Mouse (Mus musculus) forebrain, embryonic 14.5 days (tissue): ENCODE data around the gene Svop. TPM values are rescaled to one million over a fixed set of nuclear protein-coding genes. Genes with fewer than 3 reads are reported as not detected.
A peak's percentile ranks its signal among the peaks of the same experiment; 100 is the strongest.

Source experiments
- ATAC-seq: fragments of 200-750 bp; cut with Nextera tagmentation; 2 replicates; pipeline ENCODE4 v1.8.0; 2017; ENCODE audit warnings: mild to moderate bottlenecking, moderate library complexity
- DNase-seq: peaks from one replicate; pipeline ENCODE4 v3.0.0-alpha.2; 2015; ENCODE audit warnings: low spot score
- H3K27ac ChIP-seq: fragments of 300-500 bp; sonication (generic); 2 replicates; pipeline ENCODE4 v1.5.1; 2014; ENCODE audit warnings: low read depth, mild to moderate bottlenecking, control low read depth, low read length, moderate library complexity
- H3K27me3 ChIP-seq: fragments of 300-500 bp; sonication (generic); replicated peaks from 2 replicates; pipeline ENCODE4 v1.6.1; 2014; ENCODE audit warnings: low read length, control low read depth, mixed read lengths; ENCODE audit not compliant: control insufficient read depth, insufficient read depth
- H3K36me3 ChIP-seq: fragments of 300-500 bp; sonication (generic); 2 replicates; pipeline ENCODE4 v1.6.1; 2014; ENCODE audit warnings: low read length, control low read depth; ENCODE audit not compliant: control insufficient read depth, insufficient read depth
- H3K4me1 ChIP-seq: fragments of 300-500 bp; sonication (generic); 2 replicates; pipeline ENCODE4 v1.6.1; 2014; ENCODE audit warnings: antibody characterized with exemption, low read length, control low read depth; ENCODE audit not compliant: control insufficient read depth, insufficient read depth
- H3K4me2 ChIP-seq: fragments of 300-500 bp; sonication (generic); 2 replicates; pipeline ENCODE4 v1.6.1; 2014; ENCODE audit warnings: mild to moderate bottlenecking, control low read depth, low read length
- H3K4me3 ChIP-seq: fragments of 300-500 bp; sonication (generic); 2 replicates; pipeline ENCODE4 v1.5.1; 2014; ENCODE audit warnings: low read depth, low read length, control low read depth
- H3K9ac ChIP-seq: fragments of 300-500 bp; sonication (generic); 2 replicates; pipeline ENCODE4 v1.6.1; 2014; ENCODE audit warnings: mild to moderate bottlenecking, low read length, control low read depth, moderate library complexity
- H3K9me3 ChIP-seq: fragments of 300-500 bp; sonication (generic); replicated peaks from 2 replicates; pipeline ENCODE4 v1.6.1; 2016; ENCODE audit warnings: low read length, control low read depth, mixed read lengths; ENCODE audit not compliant: control insufficient read depth
- WGBS: fragments of 180-500 bp; shearing (Covaris S2); extraction: QIAGEN DNeasy Blood & Tissue Kit; methylation state at CpG from one replicate; pipeline ENCODE4 v1.1.7; 2014; 5-methylcytosine and 5-hydroxymethylcytosine counted together
- polyA plus RNA-seq: library from polyadenylated mRNA; unstranded; fragments of >200 nt; fragmentation: Nextera tagmentation; extraction: Ambion mirVana; gene quantifications from 2 replicates; pipeline ENCODE4 v1.2.1, GENCODE M21; 2014

The Svop gene
- polyA plus RNA-seq, 1 experiment from 2014 or later, result 60.5 TPM

GRCm38 (mm10) chr5:114004573-114004972 is 86.8 kb downstream of the Svop start:
- Histone ChIP-seq H3K4me3 (no peak overlapping the region), H3K9ac (no peak overlapping the region), H3K4me2 (no peak overlapping the region), H3K9me3 (no peaks in the 10 kb centered on the region), H3K27me3 (no peaks in the 10 kb centered on the region), H3K27ac (no peak overlapping the region), H3K4me1 (no peaks in the 10 kb centered on the region), H3K36me3 (no peaks in the 10 kb centered on the region)
- DNase-seq (no peak), ATAC-seq (no peak)
- 84% methylated on average over 11 of the region's 11 CpGs for whole genome bisulfite sequencing

- Histone ChIP-seq H3K9ac (no peak within 1 kb of the TSS), H3K9me3 (no peaks in the 10 kb centered on the region), H3K4me1 (no peaks in the 10 kb centered on the region), H3K27me3 (no peaks in the 10 kb centered on the region), H3K27ac (no peak within 1 kb of the TSS), H3K36me3 (no peaks in the 10 kb centered on the region), H3K4me3 (no peak within 1 kb of the TSS), H3K4me2 (no peak within 1 kb of the TSS)
- ATAC-seq, result no peak
- WGBS, result 66% methylated on average over 4 of the region's 5 CpGs
- no peak for DNase-seq
Observed at GRCm38 (mm10) chr5:114003542-114003941, 87.8 kb downstream of the Svop start, which contains the start of gene Dao. Gene Dao, plus strand, starts transcription at chr5:114003703.

DNA sequence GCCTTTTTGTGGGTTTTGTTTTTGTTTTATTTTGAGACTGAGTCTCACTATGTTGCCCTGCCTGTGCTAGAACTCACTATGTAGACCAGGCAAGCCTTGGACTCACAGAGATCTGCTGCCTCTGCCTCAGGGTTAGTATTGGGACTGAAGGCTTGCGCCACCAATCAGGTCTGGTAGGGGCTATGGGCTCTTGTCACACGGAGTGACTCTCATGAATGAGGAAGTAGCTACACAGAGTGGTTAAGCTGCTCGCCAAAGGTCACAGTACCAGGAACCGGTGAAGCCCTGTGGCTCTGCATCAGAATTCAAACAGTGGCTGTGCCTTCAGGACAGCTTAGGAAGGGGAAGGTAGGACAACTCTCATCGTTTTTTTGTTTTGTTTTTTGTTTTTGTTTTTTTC is 92.0 kb downstream of the Svop start:
- DNase-seq, result no peak
- no peaks in the 10 kb centered on the region for H3K27me3 ChIP-seq
- no peak overlapping the region for H3K9ac ChIP-seq
- no peaks in the 10 kb centered on the region for H3K9me3 ChIP-seq
- H3K27ac ChIP-seq, result no peak overlapping the region
- no peak overlapping the region for H3K4me3 ChIP-seq
- no peaks in the 10 kb centered on the region for H3K36me3 ChIP-seq
- WGBS, result 68% methylated on average over 5 of the region's 5 CpGs
- H3K4me1 ChIP-seq, result peaks cover under 1% of the 10 kb centered on the region; the same call in 1 of the 2 replicates
- no peak overlapping the region for H3K4me2 ChIP-seq
- ATAC-seq, result no peak

GRCm38 (mm10) chr5:113996458-113996857 is 94.9 kb downstream of the Svop start:
- DNase-seq (no peak), ATAC-seq (no peak)
- no peak overlapping the region for H3K4me2 ChIP-seq
- WGBS, result 44% methylated on average over 2 of the region's 2 CpGs
- peaks cover 17% of the 10 kb centered on the region for H3K4me1 ChIP-seq
- no peak overlapping the region for H3K27ac ChIP-seq
- H3K9me3 ChIP-seq, result no peaks in the 10 kb centered on the region
- no peaks in the 10 kb centered on the region for H3K27me3 ChIP-seq
- H3K4me3 ChIP-seq, result no peak overlapping the region
- no peak overlapping the region for H3K9ac ChIP-seq
- no peaks in the 10 kb centered on the region for H3K36me3 ChIP-seq

GRCm38 (mm10) chr5:113993487-113994465 is 97.6 kb downstream of the Svop start, which contains the start of gene Ssh1:
Gene Ssh1, minus strand, starts transcription at chr5:113993894.
- DNase-seq, result peak; percentile 90
- Histone ChIP-seq H3K27ac (peak within 1 kb of the TSS; percentile 90), H3K4me3 (peak within 1 kb of the TSS; percentile 76), H3K27me3 (no peaks in the 10 kb centered on the region), H3K4me1 (peaks cover 19% of the 10 kb centered on the region), H3K4me2 (peak within 1 kb of the TSS; percentile 79), H3K9ac (peak within 1 kb of the TSS; percentile 92), H3K36me3 (peaks cover 5% of the 10 kb centered on the region; the same call in 1 of the 2 replicates), H3K9me3 (no peaks in the 10 kb centered on the region)
- ATAC-seq, result peak; percentile 86
- WGBS, result 2% methylated on average over 55 of the region's 83 CpGs

DNA sequence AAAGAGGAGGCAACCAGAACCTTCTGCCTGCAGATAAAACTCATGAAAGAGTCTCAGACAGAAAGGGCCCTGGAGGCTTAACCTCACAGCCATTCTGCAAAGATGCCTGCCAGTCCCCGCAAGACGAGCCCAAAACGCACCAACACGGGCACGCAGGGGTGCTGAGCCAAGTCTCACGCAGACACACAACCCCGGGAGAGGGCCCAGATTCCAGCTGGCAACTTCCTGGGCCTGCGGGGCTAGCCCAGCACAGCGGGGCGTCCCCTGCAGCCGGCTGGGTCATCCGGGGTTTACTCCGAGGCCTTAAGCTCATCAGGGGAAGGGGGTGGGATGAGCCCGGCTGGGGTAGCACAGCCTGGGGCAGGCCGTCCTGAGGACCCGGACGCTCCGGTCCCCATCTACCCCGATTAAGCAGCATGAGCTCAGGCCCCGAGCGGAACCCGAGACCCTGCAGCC is 98.3 kb downstream of the Svop start:
- Histone ChIP-seq H3K9me3 (no peaks in the 10 kb centered on the region), H3K9ac (peak overlapping the region; percentile 92), H3K27me3 (no peaks in the 10 kb centered on the region), H3K36me3 (peaks cover 6% of the 10 kb centered on the region; the same call in 1 of the 2 replicates), H3K4me1 (peaks cover 19% of the 10 kb centered on the region), H3K4me3 (peak overlapping the region; percentile 76), H3K27ac (peak overlapping the region; percentile 90), H3K4me2 (peak overlapping the region; percentile 79)
- DNase-seq (peak; percentile 64), ATAC-seq (no peak; the same call in 1 of the 2 replicates)
- whole genome bisulfite sequencing, result 0% methylated on average over 22 of the region's 22 CpGs

- H3K9me3 ChIP-seq, result no peaks in the 10 kb centered on the region
- peak overlapping the region; percentile 76 for H3K4me3 ChIP-seq
- DNase-seq, result peak; percentile 58
- peaks cover 8% of the 10 kb centered on the region; the same call in 1 of the 2 replicates for H3K36me3 ChIP-seq
- H3K27ac ChIP-seq, result peak overlapping the region; percentile 90
- peak overlapping the region; percentile 92 for H3K9ac ChIP-seq
- peaks cover 19% of the 10 kb centered on the region for H3K4me1 ChIP-seq
- WGBS, result 42% methylated on average over 12 of the region's 12 CpGs
- ATAC-seq, result no peak
- no peaks in the 10 kb centered on the region for H3K27me3 ChIP-seq
- peak overlapping the region; percentile 79 for H3K4me2 ChIP-seq
Observed at GRCm38 (mm10) chr5:113992339-113992831, 99.0 kb downstream of the Svop start.

DNA sequence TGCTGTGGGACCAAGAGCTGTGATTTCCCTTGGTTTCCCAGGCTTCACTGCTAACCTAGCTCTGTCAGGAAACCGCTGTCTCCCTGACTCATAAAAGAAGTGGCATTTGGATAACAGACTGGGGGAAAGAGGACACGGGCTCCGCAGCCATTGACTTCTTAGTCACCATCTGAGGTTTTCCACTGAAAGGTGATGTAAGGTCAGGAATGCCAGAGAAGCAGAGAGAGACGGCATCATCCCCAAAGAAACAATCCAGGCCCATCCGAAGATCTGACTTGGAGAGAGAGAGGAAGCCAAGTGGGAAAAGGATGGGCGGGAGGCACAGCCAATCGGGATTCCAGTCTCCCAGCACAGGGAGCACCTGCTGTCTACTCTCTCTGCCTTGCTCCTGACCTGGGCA is 100.2 kb downstream of the Svop start:
- Histone ChIP-seq H3K4me1 (peaks cover 23% of the 10 kb centered on the region), H3K27ac (no peak overlapping the region), H3K9ac (peak overlapping the region; percentile 92), H3K27me3 (no peaks in the 10 kb centered on the region), H3K4me3 (no peak overlapping the region), H3K36me3 (peaks cover 17% of the 10 kb centered on the region; the same call in 1 of the 2 replicates), H3K9me3 (no peaks in the 10 kb centered on the region), H3K4me2 (peak overlapping the region; percentile 79)
- DNase-seq, result no peak
- WGBS, result 78% methylated on average over 7 of the region's 7 CpGs
- no peak for ATAC-seq
